Mouse (Mus musculus) gastrocnemius, adult 2 months (tissue): Measurements from ENCODE around the gene Syn3. TPM values are rescaled to one million over a fixed set of nuclear protein-coding genes. Genes with fewer than 3 reads are reported as not detected.
"Not testable (repeated sequence)": the region's sequence is repeated elsewhere in the genome, so short reads cannot be mapped to it uniquely, and the experiment has no call there.

ENCODE experiments used
- DNase-seq: peaks from one replicate; pipeline ENCODE4 v3.0.0; 2022
- H3K27ac ChIP-seq: fragments of 200-600 bp; 2 replicates; pipeline ENCODE4 v1.8.1; 2022; ENCODE audit warnings: mild to moderate bottlenecking
- H3K4me3 ChIP-seq: fragments of 200-600 bp; 2 replicates; pipeline ENCODE4 v1.8.1; 2022; ENCODE audit warnings: mild to moderate bottlenecking, moderate library complexity
- CTCF ChIP-seq: fragments of 200-600 bp; IDR thresholded peaks from 2 replicates; pipeline ENCODE4 v1.8.1; 2022; ENCODE audit warnings: antibody characterized with exemption, mild to moderate bottlenecking, moderate library complexity
- intact Hi-C: fragments of 180-260 bp; cut with DNase I; formaldehyde crosslinking; loops from one replicate; pipeline ENCODE4 v1.15.1; 2025
- long read RNA-seq, 2 experiments: library from polyadenylated mRNA; stranded (forward); transcript quantifications; one replicate each; pipeline ENCODE4 v2.0.0; 2021
- total RNA-seq, 2 experiments: library from RNA; stranded (reverse); gene quantifications; 2 replicates each; pipeline ENCODE4 v1.2.3; 2021

Gene Syn3
- total RNA-seq = under 1 TPM; 0.28 TPM
- long read RNA-seq, experiment 1, partial matches to known transcripts = 0 of 2 reads
- long read RNA-seq, experiment 1, other reads (novel, unspliced or antisense) = 2 of 2 reads
- long read RNA-seq, experiment 2, partial matches to known transcripts = 0 of 2 reads
- long read RNA-seq, experiment 2, other reads (novel, unspliced or antisense) = 2 of 2 reads

DNA sequence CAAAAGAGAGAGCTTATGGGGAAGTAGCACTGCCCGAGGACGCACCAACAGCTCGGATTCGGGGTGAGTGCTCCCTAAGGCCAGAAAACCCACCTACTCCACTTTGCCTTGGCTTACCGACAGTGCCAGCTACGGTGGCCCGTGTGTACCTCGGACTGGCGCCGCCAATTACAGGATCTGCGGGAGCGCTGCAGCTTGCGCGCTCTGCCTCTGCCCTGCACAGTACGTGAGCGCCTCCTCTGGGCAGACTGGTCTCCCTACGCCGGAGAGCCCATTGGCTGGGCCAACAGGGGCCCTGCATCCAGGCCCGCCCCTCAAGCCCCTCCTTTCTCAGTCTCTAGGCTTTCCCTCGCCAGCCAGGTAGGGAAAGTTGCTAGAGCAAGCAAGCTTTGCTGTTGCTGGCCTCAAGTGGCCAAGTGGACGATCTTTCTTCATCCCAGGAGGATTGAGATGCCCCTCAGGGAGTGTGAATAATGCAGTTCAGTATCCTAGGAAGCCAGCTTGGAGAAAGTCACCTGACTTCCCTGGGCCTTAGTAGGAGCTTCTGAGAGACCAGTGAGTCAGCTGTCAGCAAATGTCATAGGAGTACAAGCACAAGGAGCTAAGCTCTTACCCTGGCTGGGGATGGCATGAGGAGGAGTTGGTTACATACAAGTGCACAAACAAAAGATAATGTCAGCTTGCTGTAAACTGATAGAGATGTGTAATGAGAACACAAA, at the start of gene Syn3:
TSS of gene Syn3 (minus strand) at position 224 of the 719 bp plus-strand sequence.
- peak within 1 kb of the TSS; percentile 80 for H3K4me3 ChIP-seq
- peak; percentile 86 for TF ChIP-seq CTCF
- DNase-seq = peak; percentile 89
- intact Hi-C loops = loop anchor here (2.0 kb wide), 1 partner anchor 26 kb away; no protein-coding TSS in a partner anchor
- peak within 1 kb of the TSS; percentile 61 for H3K27ac ChIP-seq

GRCm38 (mm10) chr10:86526357-86526874, 27.7 kb upstream of the Syn3 start:
- H3K27ac ChIP-seq, H3K4me3 ChIP-seq, intact Hi-C loops, DNase-seq: not testable (repeated sequence)

DNA sequence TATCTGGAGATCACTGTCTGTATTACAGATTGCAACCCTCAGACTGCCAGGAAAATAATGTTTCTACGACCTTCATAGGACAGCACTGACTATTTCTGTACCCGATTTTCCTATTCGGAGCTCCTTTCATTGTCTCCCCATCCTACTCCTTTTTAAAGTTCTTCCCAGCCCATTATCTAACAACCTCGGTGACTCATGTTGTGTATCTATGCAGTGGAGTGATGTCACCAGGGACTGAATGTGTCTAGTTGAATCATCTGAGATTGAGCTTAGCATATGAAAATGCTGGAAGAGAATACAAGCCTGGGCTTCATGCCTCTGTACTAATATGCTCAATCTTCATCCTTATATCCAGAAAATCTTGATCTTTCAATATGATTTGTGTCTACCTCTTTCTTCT, 15.1 kb upstream of the Syn3 start:
- no peak for DNase-seq
- Histone ChIP-seq H3K4me3 (no peak overlapping the region), H3K27ac (no peak overlapping the region)
- no peak for TF ChIP-seq CTCF
- intact Hi-C loops = no loop called here

DNA sequence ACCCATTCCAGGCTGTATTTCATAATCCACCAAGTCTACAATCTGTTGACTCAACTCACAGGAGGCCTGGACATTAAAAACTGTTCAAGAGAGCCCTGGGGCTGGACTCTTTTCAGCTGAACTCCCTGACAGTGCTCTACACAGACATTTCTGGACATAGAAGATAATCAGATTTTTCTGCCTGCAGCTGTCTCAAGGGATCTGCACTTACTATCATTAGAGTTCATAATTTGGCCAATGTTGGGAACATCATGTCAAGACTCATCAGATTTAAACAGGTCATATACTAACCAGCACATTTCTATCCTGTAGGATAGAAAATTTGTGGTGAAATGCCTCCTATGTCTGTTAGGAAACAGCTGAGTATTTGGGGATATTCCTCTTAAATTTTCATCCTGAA, 12.2 kb upstream of the Syn3 start:
- no peak for DNase-seq
- intact Hi-C loops = no loop called here
- H3K27ac ChIP-seq = no peak overlapping the region
- TF ChIP-seq CTCF = no peak
- H3K4me3 ChIP-seq = no peak overlapping the region

- H3K27ac ChIP-seq = no peak overlapping the region
- DNase-seq = no peak
- no peak overlapping the region for H3K4me3 ChIP-seq
- intact Hi-C loops = no loop called here
- no peak for TF ChIP-seq CTCF
These were observed 3.4 kb upstream of the Syn3 start for GRCm38 (mm10) chr10:86502063-86502462.

GRCm38 (mm10) chr10:86498051-86498672, 534 bp downstream of the Syn3 start:
- H3K4me3 ChIP-seq = peak overlapping the region; percentile 80
- DNase-seq = no peak
- intact Hi-C loops = loop anchor here (2.0 kb wide), 1 partner anchor 25 kb away; no protein-coding TSS in a partner anchor
- no peak for TF ChIP-seq CTCF
- H3K27ac ChIP-seq = peak overlapping the region; percentile 61

GRCm38 (mm10) chr10:86495851-86496250, 2.8 kb downstream of the Syn3 start:
- Histone ChIP-seq H3K4me3 (no peak overlapping the region), H3K27ac (no peak overlapping the region)
- intact Hi-C loops = no loop called here
- TF ChIP-seq CTCF = no peak
- DNase-seq = no peak

DNA sequence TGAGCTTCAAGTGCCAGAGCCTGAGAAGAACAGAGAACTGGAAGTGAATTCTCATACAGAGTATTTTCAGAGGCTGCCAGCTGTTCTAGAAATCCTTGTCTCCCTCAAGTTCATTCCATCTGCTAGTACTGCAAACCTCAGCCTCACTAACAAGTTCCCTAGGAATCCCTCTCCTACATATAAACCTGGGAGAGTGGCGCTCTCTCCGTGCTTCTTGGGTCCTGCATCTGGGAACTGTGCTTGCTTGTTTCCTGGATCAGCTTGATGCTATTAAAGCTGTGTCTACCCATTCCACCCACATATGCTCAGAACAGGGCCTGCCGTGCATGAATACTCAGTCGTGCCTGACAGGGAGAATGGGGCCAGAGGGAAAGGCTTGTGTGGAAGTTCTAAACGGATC, 5.6 kb downstream of the Syn3 start:
- intact Hi-C loops = no loop called here
- no peak for DNase-seq
- no peak overlapping the region for H3K27ac ChIP-seq

GRCm38 (mm10) chr10:86492089-86492907, 6.4 kb downstream of the Syn3 start:
- Histone ChIP-seq H3K27ac (no peak overlapping the region), H3K4me3 (no peak overlapping the region)
- TF ChIP-seq CTCF = no peak
- DNase-seq = no peak
- intact Hi-C loops = no loop called here

More for the DNA sequence above, 5.6 kb downstream of the Syn3 start:
- H3K4me3 ChIP-seq = no peak overlapping the region
- TF ChIP-seq CTCF = no peak

DNA sequence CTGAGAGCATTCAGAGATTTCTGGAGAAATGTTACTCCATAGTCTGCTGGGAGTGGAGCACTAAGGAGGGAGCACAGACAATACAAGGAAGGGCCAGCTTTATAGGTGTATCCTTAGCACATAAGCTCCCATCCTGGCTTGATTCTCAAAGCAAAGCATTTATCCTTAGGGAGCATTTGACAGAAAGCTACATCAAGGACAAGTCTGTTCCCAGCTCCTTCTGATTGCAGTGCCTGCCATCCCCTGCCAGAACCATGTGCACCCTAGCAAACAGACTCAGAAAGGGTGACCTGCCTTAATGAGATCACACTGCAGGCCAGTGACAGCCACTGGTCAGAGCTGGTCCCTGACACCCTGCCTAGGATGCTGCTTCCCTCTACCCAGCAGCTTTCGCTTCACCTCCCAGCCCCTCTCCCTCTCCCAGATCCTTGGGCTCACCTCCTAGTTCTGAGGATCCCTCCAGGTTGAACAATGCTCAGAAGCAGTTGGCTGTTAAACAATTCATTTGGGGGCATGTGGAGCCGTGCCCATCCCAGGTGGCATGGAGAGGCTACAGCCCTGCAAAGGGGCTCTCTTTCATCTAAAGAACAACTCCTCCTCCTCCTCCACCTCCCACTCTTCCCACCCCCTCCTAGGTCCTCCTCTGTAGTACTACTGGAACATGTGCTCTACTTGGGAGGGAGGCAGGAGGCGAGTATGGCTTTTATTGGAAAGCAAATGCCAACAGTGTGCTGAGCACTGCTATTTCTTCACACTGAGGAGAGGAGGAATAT, 7.2 kb downstream of the Syn3 start:
- intact Hi-C loops = no loop called here
- TF ChIP-seq CTCF = no peak
- H3K4me3 ChIP-seq = no peak overlapping the region
- DNase-seq = no peak
- H3K27ac ChIP-seq = no peak overlapping the region

DNA sequence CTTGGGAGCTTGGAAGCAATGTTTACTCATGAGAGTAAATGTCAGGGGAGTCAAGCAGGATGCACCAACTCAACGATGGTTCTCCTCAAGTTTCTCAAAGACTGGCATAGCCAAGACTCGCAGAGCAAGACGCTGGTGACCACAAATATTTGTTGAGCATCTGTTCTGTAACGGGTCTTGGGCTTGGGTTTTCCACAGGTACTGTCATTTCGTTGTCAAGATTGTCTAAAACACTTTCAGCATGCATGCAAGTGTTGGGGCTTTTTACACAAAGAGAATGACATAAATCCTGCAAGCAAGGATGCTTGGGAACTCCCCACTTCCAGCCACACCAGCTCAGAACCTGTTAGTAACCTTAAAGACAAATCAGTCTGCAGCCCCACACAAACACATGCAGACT, 10.2 kb downstream of the Syn3 start:
- Histone ChIP-seq H3K27ac (no peak overlapping the region), H3K4me3 (no peak overlapping the region)
- no peak for DNase-seq
- no peak for TF ChIP-seq CTCF
- intact Hi-C loops = no loop called here

- Histone ChIP-seq H3K27ac (no peak overlapping the region), H3K4me3 (no peak overlapping the region)
- no peak for TF ChIP-seq CTCF
- intact Hi-C loops = no loop called here
- no peak for DNase-seq
These were observed 12.7 kb downstream of the Syn3 start for GRCm38 (mm10) chr10:86485971-86486370.
